Mouse (Mus musculus) lung, embryonic 14.5 days (tissue): Measurements from ENCODE around the gene Impdh1. TPM values are rescaled to one million over a fixed set of nuclear protein-coding genes. Genes with fewer than 3 reads are reported as not detected.

Experiments used
- ATAC-seq: fragments of 200-750 bp; cut with Nextera tagmentation; 2 replicates; pipeline ENCODE4 v1.8.0; 2017; ENCODE audit warnings: mild to moderate bottlenecking, moderate TSS enrichment, moderate library complexity; ENCODE audit not compliant: insufficient read depth
- DNase-seq: peaks from one replicate; pipeline ENCODE4 v3.0.0-alpha.2; 2015
- H3K27ac ChIP-seq: fragments of 300-500 bp; sonication (generic); 2 replicates; pipeline ENCODE4 v1.5.1; 2014; ENCODE audit warnings: low read depth, mild to moderate bottlenecking, moderate library complexity
- H3K27me3 ChIP-seq: fragments of 300-500 bp; sonication (generic); 2 replicates; pipeline ENCODE4 v1.6.1; 2014; ENCODE audit warnings: low read length, control low read depth; ENCODE audit not compliant: insufficient read depth
- H3K36me3 ChIP-seq: fragments of 300-500 bp; sonication (generic); 2 replicates; pipeline ENCODE4 v1.6.1; 2014; ENCODE audit warnings: control low read depth; ENCODE audit not compliant: insufficient read depth
- H3K4me1 ChIP-seq: fragments of 300-500 bp; sonication (generic); 2 replicates; pipeline ENCODE4 v1.6.1; 2014; ENCODE audit warnings: antibody characterized with exemption, control low read depth; ENCODE audit not compliant: insufficient read depth
- H3K4me2 ChIP-seq: fragments of 300-500 bp; sonication (generic); 2 replicates; pipeline ENCODE4 v1.6.1; 2014; ENCODE audit warnings: mild to moderate bottlenecking
- H3K4me3 ChIP-seq: fragments of 300-500 bp; sonication (generic); 2 replicates; pipeline ENCODE4 v1.5.1; 2014; ENCODE audit warnings: low read depth, low read length
- H3K9ac ChIP-seq: fragments of 300-500 bp; sonication (generic); 2 replicates; pipeline ENCODE4 v1.6.1; 2014
- H3K9me3 ChIP-seq: fragments of 300-500 bp; sonication (generic); 2 replicates; pipeline ENCODE4 v1.6.1; 2016; ENCODE audit warnings: low read depth, low read length, control low read depth
- CTCF ChIP-seq: IDR thresholded peaks from 2 replicates; pipeline ENCODE4 v1.5.1; 2016; ENCODE audit warnings: antibody characterized with exemption, low read depth
- WGBS: fragments of 180-500 bp; shearing (Covaris S2); extraction: QIAGEN DNeasy Blood & Tissue Kit; methylation state at CpG from one replicate; pipeline ENCODE4 v1.1.7; 2014; 5-methylcytosine and 5-hydroxymethylcytosine counted together
- polyA plus RNA-seq: library from polyadenylated mRNA; unstranded; fragments of >200 nt; fragmentation: Nextera tagmentation; extraction: Ambion mirVana; gene quantifications from 2 replicates; pipeline ENCODE4 v1.2.1, GENCODE M21; 2014

Impdh1 gene
- polyA plus RNA-seq = 49.3 and 51.6 TPM in 2 replicates

DNA sequence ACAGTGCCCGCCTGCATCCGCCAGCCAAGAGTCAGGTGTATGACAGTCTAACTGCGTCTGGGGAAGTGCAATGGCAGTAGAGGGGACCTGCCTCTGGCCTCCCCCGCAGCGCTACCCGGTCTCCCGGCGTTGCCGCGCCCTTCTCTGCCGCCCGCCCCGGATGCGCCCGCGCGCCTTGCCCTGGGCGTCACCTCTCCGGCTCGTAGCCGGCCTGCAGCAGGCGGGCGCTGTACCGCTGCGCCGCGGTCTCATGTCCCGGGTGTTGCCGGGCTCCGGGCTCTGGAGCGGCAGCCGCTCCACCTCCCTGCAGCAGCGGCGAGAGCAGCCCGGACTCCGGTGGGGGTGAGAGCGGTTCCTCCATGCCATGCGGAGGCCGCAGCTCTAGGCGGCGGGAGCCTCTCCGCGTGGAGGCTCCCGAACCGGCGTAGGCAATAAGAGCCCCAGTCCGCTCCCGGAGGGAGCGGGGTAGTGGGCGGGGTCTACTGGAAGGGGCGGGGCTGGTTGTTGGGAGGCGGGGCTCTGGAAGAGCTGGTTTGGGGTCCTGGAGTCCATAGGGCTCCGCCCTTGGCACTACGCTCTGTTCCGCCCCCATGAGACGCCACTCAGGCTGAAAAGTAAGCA is at the start of gene Impdh1:
Gene Impdh1, minus strand, starts transcription at position 484 of the 621 bp plus-strand sequence.
- Histone ChIP-seq H3K4me2 (peak within 1 kb of the TSS; percentile 98), H3K9ac (peak within 1 kb of the TSS; percentile 58), H3K27ac (no peak within 1 kb of the TSS), H3K4me3 (peak within 1 kb of the TSS; percentile 69), H3K36me3 (no peaks in the 10 kb centered on the region), H3K4me1 (peaks cover 4% of the 10 kb centered on the region), H3K27me3 (peaks cover 14% of the 10 kb centered on the region; the same call in 1 of the 2 replicates), H3K9me3 (no peaks in the 10 kb centered on the region)
- TF ChIP-seq CTCF = no peak
- DNase-seq (peak; percentile 83), ATAC-seq (peak; percentile 82)
- WGBS = under 1% methylated on average over 56 of the region's 56 CpGs

DNA sequence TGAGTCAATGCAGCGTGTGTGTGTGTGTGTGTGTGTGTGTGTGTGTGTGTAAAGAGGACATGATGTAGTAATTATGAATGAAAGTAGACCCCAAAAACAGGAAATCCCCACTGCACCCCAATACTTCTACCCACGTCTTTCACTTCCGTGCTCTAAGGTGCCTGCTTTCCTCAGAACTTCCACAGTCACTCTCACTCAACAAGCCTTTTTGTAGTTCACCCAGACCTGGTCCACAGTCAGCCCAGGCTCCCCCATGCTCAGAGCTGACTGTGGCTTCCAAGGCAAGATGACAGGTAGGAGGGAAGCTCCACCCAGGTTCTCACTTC is 48.3 kb upstream of the Impdh1 start:
- TF ChIP-seq CTCF = no peak
- Histone ChIP-seq H3K27me3 (no peaks in the 10 kb centered on the region), H3K9me3 (no peaks in the 10 kb centered on the region), H3K4me1 (no peaks in the 10 kb centered on the region), H3K36me3 (no peaks in the 10 kb centered on the region), H3K4me3 (no peak overlapping the region), H3K27ac (no peak overlapping the region), H3K9ac (no peak overlapping the region), H3K4me2 (no peak overlapping the region)
- no peak for DNase-seq
- WGBS = 84% methylated on average over 3 of the region's 3 CpGs
- ATAC-seq = no peak

DNA sequence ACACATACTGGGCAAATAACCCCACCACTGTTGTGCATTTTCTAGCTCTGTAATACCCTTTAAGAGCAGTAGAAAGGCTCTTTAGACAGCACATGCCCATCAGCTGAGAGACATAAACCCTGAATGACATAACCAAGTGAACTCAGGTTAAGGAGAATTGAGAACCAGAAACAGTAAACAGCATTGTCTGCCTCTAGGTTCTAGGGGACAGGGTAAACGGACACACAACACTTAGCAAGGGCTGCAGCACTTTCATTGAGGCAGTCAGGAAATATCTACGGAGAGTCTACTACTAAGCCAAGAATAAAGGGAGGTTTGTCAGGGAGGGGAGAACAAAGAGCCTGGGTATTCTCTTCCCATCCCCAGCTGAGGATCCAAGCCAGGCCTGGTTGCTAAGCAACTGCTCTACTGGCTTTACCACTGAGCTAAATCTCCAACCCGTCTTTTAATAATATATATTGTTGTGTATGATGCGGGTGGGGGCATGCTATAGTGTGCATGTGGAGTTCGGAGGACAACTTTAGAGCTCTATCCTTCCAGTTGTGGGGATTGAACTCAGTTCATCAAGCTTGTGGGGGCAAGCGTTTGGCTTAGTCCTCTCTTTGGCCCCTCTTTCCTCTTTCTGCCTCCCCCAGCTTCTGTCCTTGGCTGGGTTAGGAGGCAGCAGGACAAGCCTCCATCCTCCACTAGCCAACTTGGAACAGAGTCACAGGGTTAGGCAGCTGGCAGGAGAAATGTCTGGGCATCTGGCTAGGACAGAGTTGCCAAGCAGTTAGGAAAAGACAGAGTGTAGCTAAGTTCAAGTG is 47.7 kb upstream of the Impdh1 start:
- WGBS = 61% methylated on average over 6 of the region's 6 CpGs
- Histone ChIP-seq H3K9ac (no peak overlapping the region), H3K36me3 (no peaks in the 10 kb centered on the region), H3K9me3 (no peaks in the 10 kb centered on the region), H3K4me2 (no peak overlapping the region), H3K27ac (no peak overlapping the region), H3K4me3 (no peak overlapping the region), H3K27me3 (no peaks in the 10 kb centered on the region), H3K4me1 (no peaks in the 10 kb centered on the region)
- TF ChIP-seq CTCF = no peak
- ATAC-seq = no peak
- no peak for DNase-seq

DNA sequence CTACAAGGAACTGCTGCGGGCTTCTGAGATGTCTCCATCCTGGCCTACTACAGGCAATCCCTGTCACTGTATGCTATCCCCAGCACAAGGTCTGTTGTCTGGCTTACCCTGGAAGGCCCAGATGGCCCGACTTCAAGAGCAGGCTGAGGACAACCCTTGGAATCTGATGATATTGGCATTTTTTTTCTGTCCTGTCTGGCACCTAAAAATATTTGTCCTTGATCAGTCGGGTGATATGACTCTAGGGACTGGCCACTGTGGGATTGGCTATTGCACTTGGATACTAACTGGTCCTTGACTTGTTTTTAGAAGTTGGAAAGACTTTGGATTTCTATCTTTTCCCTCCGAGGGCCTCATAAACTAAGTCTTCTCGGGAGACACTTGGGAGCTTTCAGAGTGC is 45.7 kb upstream of the Impdh1 start:
- no peaks in the 10 kb centered on the region for H3K27me3 ChIP-seq
- no peak overlapping the region for H3K9ac ChIP-seq
- H3K4me3 ChIP-seq = no peak overlapping the region
- H3K36me3 ChIP-seq = no peaks in the 10 kb centered on the region
- H3K27ac ChIP-seq = no peak overlapping the region
- H3K4me2 ChIP-seq = no peak overlapping the region
- no peak for TF ChIP-seq CTCF
- H3K9me3 ChIP-seq = no peaks in the 10 kb centered on the region
- H3K4me1 ChIP-seq = no peaks in the 10 kb centered on the region
- ATAC-seq (no peak), DNase-seq (no peak)
- WGBS = 70% methylated on average over 5 of the region's 5 CpGs

DNA sequence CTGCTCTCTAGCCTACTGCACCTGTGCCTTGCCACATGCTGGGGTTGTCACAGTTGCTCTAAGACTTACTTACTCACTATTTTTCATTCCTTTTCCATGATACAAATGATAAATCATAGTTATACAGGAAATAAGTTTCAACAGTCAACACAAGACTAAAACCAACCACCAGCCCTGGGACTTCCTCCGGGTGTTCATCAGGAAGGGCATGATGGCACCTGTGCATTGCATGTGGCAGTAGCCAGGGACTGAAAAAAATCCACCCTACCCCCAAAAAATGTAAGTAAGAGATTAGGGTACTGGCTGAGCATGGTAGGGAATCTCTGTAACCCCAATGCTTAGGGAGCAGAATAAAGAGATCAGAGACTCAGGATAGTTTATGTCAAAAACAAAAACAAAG is 43.3 kb upstream of the Impdh1 start:
- no peak overlapping the region for H3K27ac ChIP-seq
- no peak overlapping the region for H3K9ac ChIP-seq
- H3K9me3 ChIP-seq = no peaks in the 10 kb centered on the region
- DNase-seq (no peak), ATAC-seq (no peak)
- WGBS = 67% methylated on average over 1 of the region's 1 CpGs
- no peak overlapping the region for H3K4me3 ChIP-seq
- no peak for TF ChIP-seq CTCF
- H3K4me1 ChIP-seq = no peaks in the 10 kb centered on the region
- H3K27me3 ChIP-seq = no peaks in the 10 kb centered on the region
- H3K4me2 ChIP-seq = no peak overlapping the region
- no peaks in the 10 kb centered on the region for H3K36me3 ChIP-seq

DNA sequence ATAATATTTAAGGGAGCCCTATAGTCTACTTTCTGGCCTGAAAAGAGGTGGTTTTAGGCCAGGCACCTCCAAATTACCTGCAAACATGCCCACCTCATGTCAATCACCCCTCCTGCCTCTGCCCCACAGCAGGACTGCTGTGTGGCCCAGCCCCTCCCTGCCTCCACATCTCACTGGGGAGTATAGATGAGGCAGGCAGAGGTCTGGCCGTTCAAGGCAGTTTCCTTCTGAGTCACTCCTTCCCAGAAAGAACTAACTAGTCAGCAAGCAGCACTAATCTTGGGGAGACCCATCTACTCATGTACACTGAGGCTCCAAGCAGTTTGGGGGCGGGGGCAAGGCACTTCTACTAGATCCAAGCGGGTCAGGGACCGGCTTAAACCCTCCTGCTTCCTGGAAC is 30.9 kb upstream of the Impdh1 start:
- TF ChIP-seq CTCF = no peak
- Histone ChIP-seq H3K4me1 (no peaks in the 10 kb centered on the region), H3K4me3 (no peak overlapping the region), H3K36me3 (no peaks in the 10 kb centered on the region), H3K9ac (no peak overlapping the region), H3K27ac (no peak overlapping the region), H3K9me3 (no peaks in the 10 kb centered on the region), H3K4me2 (no peak overlapping the region), H3K27me3 (no peaks in the 10 kb centered on the region)
- WGBS = 51% methylated on average over 4 of the region's 4 CpGs
- ATAC-seq (no peak), DNase-seq (no peak)

DNA sequence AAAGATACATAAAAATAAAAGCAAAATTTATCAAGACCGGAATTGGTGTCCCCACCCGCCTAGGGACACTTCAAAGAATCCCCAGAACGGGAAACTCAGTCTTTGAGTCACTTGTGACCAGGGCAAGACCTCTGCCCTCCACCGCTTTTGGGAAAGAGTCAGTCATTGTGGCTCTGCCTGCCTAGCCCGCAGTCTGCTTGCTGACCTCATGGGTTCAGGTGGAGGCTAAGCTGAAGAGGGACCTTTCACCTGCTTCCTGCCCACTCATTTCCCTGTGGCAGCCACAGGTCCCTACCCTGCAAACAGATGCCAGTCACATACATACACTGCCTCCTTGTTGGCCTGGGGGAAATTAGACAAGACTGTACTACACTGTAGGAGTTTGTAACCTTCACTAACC is 30.4 kb upstream of the Impdh1 start:
- Histone ChIP-seq H3K9ac (no peak overlapping the region), H3K27ac (no peak overlapping the region), H3K36me3 (no peaks in the 10 kb centered on the region), H3K4me2 (no peak overlapping the region), H3K9me3 (no peaks in the 10 kb centered on the region), H3K27me3 (no peaks in the 10 kb centered on the region), H3K4me1 (no peaks in the 10 kb centered on the region), H3K4me3 (no peak overlapping the region)
- TF ChIP-seq CTCF = no peak
- DNase-seq = no peak
- WGBS = 55% methylated on average over 5 of the region's 5 CpGs
- no peak for ATAC-seq
